Mouse (Mus musculus): ENCODE measurements around the gene Glcci1. TPM values are rescaled to one million over a fixed set of nuclear protein-coding genes. Genes with fewer than 3 reads are reported as not detected.
"Not testable (repeated sequence)": the region's sequence is repeated elsewhere in the genome, so short reads cannot be mapped to it uniquely, and the experiment has no call there.

The Glcci1 gene
- polyA plus RNA-seq, 1 experiment = 5.6 TPM

- DNase-seq (ENCODE audit: low read depth) = no peak
Measured at GRCm38 (mm10) chr6:8495109-8495826, 14.1 kb upstream of the Glcci1 start.

- DNase-seq (ENCODE audit: low read depth) = no peak
Measured at GRCm38 (mm10) chr6:8495827-8496222, 13.6 kb upstream of the Glcci1 start.

GRCm38 (mm10) chr6:8497234-8497867 is 12.0 kb upstream of the Glcci1 start:
- DNase-seq (ENCODE audit: low read depth) = no peak

GRCm38 (mm10) chr6:8497868-8498257 is 11.5 kb upstream of the Glcci1 start:
- DNase-seq (ENCODE audit: low read depth) = no peak

- DNase-seq (ENCODE audit: low read depth) = no peak
Measured at GRCm38 (mm10) chr6:8498961-8499360, 10.4 kb upstream of the Glcci1 start.

- DNase-seq (ENCODE audit: low read depth) = no peak
Measured at GRCm38 (mm10) chr6:8503953-8504352, 5.4 kb upstream of the Glcci1 start.

- DNase-seq (ENCODE audit: low read depth) = no peak
Measured at GRCm38 (mm10) chr6:8504521-8505228, 4.7 kb upstream of the Glcci1 start.

- DNase-seq (ENCODE audit: low read depth) = no peak
Measured at GRCm38 (mm10) chr6:8506631-8507030, 2.8 kb upstream of the Glcci1 start.

- peak; percentile 75 for DNase-seq (ENCODE audit: low read depth)
Measured at GRCm38 (mm10) chr6:8508883-8509536, 390 bp upstream of the Glcci1 start.

- DNase-seq (ENCODE audit: low read depth) = no peak
Measured at GRCm38 (mm10) chr6:8509961-8510863, 812 bp downstream of the Glcci1 start.

GRCm38 (mm10) chr6:8510864-8511428 is 1.5 kb downstream of the Glcci1 start:
- DNase-seq (ENCODE audit: low read depth) = no peak

GRCm38 (mm10) chr6:8511447-8511846 is 2.0 kb downstream of the Glcci1 start:
- DNase-seq (ENCODE audit: low read depth) = no peak

GRCm38 (mm10) chr6:8512416-8512815 is 3.0 kb downstream of the Glcci1 start:
- no peak for DNase-seq (ENCODE audit: low read depth)

- no peak for DNase-seq (ENCODE audit: low read depth)
Measured at GRCm38 (mm10) chr6:8519687-8520086, 10.3 kb downstream of the Glcci1 start.

GRCm38 (mm10) chr6:8521231-8521630 is 11.8 kb downstream of the Glcci1 start:
- no peak for DNase-seq (ENCODE audit: low read depth)

GRCm38 (mm10) chr6:8524717-8525116 is 15.3 kb downstream of the Glcci1 start:
- DNase-seq (ENCODE audit: low read depth) = no peak

- no peak for DNase-seq (ENCODE audit: low read depth)
Measured at GRCm38 (mm10) chr6:8531104-8531894, 21.9 kb downstream of the Glcci1 start.

GRCm38 (mm10) chr6:8536944-8537343 is 27.5 kb downstream of the Glcci1 start:
- no peak for DNase-seq (ENCODE audit: low read depth)

GRCm38 (mm10) chr6:8541531-8541930 is 32.1 kb downstream of the Glcci1 start:
- not testable (repeated sequence) for DNase-seq (ENCODE audit: low read depth)

GRCm38 (mm10) chr6:8544822-8545221 is 35.4 kb downstream of the Glcci1 start:
- no peak for DNase-seq (ENCODE audit: low read depth)
